Mouse (Mus musculus): ENCODE data around the gene Smim5. TPM values are rescaled to one million over a fixed set of nuclear protein-coding genes. Genes with fewer than 3 reads are reported as not detected.

Gene Smim5
- polyA plus RNA-seq, 1 experiment from 2014 or later: 2.2 TPM

DNA sequence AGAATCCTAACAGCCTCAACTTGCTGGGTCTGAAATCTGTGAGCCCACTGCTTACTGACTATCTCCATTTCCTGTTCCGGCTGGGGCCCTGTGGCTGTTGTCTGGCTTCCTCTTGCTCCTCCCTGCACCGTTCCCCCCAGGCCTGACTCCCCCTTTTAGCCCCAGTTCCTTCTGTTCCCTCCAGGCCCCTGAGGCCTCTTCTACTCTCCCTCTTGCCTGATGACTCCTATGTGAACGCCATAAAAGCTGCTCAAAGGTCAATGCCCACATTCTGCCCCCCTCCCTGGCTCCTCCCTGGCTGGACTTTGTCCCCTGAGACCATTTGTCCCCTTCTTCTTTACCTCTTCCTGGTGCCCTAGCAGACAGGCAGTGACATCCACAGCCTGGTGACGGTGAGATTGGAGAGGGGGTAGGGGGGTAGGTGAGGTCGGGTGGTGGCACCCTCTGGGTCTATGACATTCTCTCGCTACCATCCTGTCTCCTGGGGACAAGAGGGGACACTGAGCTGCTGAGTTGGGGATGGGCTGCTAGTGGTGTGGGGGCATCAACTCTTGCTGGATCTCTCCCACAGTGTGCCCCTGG, 22.5 kb upstream of the Smim5 start:
- Histone ChIP-seq H3K9ac (replicated peaks) (no peak overlapping the region), H3K27me3 (replicated peaks) (no peaks in the 10 kb centered on the region), H3K4me1 (no peaks in the 10 kb centered on the region), H3K4me2 (no peak overlapping the region), H3K27ac (replicated peaks) (no peak overlapping the region), H3K36me3 (no peaks in the 10 kb centered on the region), H3K4me3 (replicated peaks) (no peak overlapping the region), H3K9me3 (replicated peaks) (no peaks in the 10 kb centered on the region)
- 61% methylated on average over 6 of the region's 6 CpGs for WGBS
- ATAC-seq (ENCODE audit: low FRiP score): no peak

GRCm38 (mm10) chr11:115878071-115878470, 21.7 kb upstream of the Smim5 start:
- Histone ChIP-seq H3K4me2 (no peak overlapping the region), H3K4me1 (no peaks in the 10 kb centered on the region), H3K9me3 (replicated peaks) (no peaks in the 10 kb centered on the region), H3K4me3 (replicated peaks) (no peak overlapping the region), H3K27ac (replicated peaks) (no peak overlapping the region), H3K27me3 (replicated peaks) (no peaks in the 10 kb centered on the region; the same call in 1 of the 2 replicates), H3K36me3 (no peaks in the 10 kb centered on the region), H3K9ac (replicated peaks) (no peak overlapping the region)
- WGBS: 84% methylated on average over 8 of the region's 8 CpGs
- no peak for ATAC-seq (ENCODE audit: low FRiP score)

- Histone ChIP-seq H3K4me1 (peaks cover 5% of the 10 kb centered on the region; the same call in 1 of the 2 replicates), H3K36me3 (no peaks in the 10 kb centered on the region), H3K9me3 (replicated peaks) (no peaks in the 10 kb centered on the region), H3K9ac (replicated peaks) (no peak overlapping the region), H3K4me2 (no peak overlapping the region), H3K27me3 (replicated peaks) (peaks cover 6% of the 10 kb centered on the region; the same call in 1 of the 2 replicates), H3K4me3 (replicated peaks) (no peak overlapping the region), H3K27ac (replicated peaks) (no peak overlapping the region)
- no peak for ATAC-seq (ENCODE audit: low FRiP score)
- 25% methylated on average over 5 of the region's 5 CpGs for WGBS
Observed at GRCm38 (mm10) chr11:115881002-115881401, 18.8 kb upstream of the Smim5 start.

GRCm38 (mm10) chr11:115883251-115883650, 16.5 kb upstream of the Smim5 start:
- ATAC-seq (ENCODE audit: low FRiP score): no peak
- Histone ChIP-seq H3K4me3 (replicated peaks) (no peak overlapping the region), H3K9ac (replicated peaks) (no peak overlapping the region), H3K9me3 (replicated peaks) (no peaks in the 10 kb centered on the region), H3K36me3 (no peaks in the 10 kb centered on the region), H3K27me3 (replicated peaks) (peaks cover 6% of the 10 kb centered on the region; the same call in 1 of the 2 replicates), H3K4me1 (peaks cover 5% of the 10 kb centered on the region; the same call in 1 of the 2 replicates), H3K27ac (replicated peaks) (no peak overlapping the region), H3K4me2 (peak overlapping the region; percentile 31)
- WGBS: 18% methylated on average over 16 of the region's 17 CpGs

GRCm38 (mm10) chr11:115884361-115884760, 15.4 kb upstream of the Smim5 start:
- Histone ChIP-seq H3K9me3 (replicated peaks) (no peaks in the 10 kb centered on the region), H3K36me3 (no peaks in the 10 kb centered on the region), H3K4me2 (no peak overlapping the region), H3K4me1 (peaks cover 5% of the 10 kb centered on the region; the same call in 1 of the 2 replicates), H3K27ac (replicated peaks) (no peak overlapping the region), H3K4me3 (replicated peaks) (no peak overlapping the region), H3K27me3 (replicated peaks) (peaks cover 6% of the 10 kb centered on the region; the same call in 1 of the 2 replicates), H3K9ac (replicated peaks) (no peak overlapping the region)
- 94% methylated on average over 3 of the region's 3 CpGs for WGBS
- no peak for ATAC-seq (ENCODE audit: low FRiP score)

DNA sequence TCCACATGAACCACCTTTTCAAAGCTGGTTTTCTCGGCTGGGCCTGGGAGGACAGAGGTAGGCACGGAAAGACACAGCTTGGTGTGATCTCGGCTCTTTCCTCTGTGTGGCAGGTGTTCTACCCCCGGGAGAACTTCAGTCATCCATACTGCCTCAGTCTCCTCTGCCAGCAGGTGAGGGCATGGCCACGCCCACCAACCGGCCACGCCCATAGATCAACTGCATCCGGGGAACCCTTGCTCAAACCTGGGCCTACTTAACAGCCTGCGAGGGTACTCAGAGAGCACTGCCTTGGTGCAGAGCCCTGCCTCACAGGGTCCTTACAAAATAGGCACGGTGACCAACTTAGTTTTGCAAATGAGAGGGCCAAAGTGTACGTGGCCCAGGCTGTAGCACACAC, 14.5 kb upstream of the Smim5 start:
- Histone ChIP-seq H3K4me3 (replicated peaks) (no peak overlapping the region), H3K9ac (replicated peaks) (no peak overlapping the region), H3K36me3 (no peaks in the 10 kb centered on the region), H3K4me2 (no peak overlapping the region), H3K27ac (replicated peaks) (no peak overlapping the region), H3K9me3 (replicated peaks) (no peaks in the 10 kb centered on the region), H3K4me1 (peaks cover 5% of the 10 kb centered on the region; the same call in 1 of the 2 replicates), H3K27me3 (replicated peaks) (peaks cover 6% of the 10 kb centered on the region; the same call in 1 of the 2 replicates)
- WGBS: 74% methylated on average over 11 of the region's 11 CpGs
- no peak for ATAC-seq (ENCODE audit: low FRiP score)

- no peak overlapping the region for H3K9ac ChIP-seq (replicated peaks)
- WGBS: 92% methylated on average over 11 of the region's 11 CpGs
- H3K27ac ChIP-seq (replicated peaks): no peak overlapping the region
- ATAC-seq (ENCODE audit: low FRiP score): no peak
- peaks cover 6% of the 10 kb centered on the region; the same call in 1 of the 2 replicates for H3K27me3 ChIP-seq (replicated peaks)
- H3K4me3 ChIP-seq (replicated peaks): no peak overlapping the region
- H3K4me1 ChIP-seq: peaks cover 5% of the 10 kb centered on the region; the same call in 1 of the 2 replicates
- H3K4me2 ChIP-seq: no peak overlapping the region
- H3K9me3 ChIP-seq (replicated peaks): no peaks in the 10 kb centered on the region
- no peaks in the 10 kb centered on the region for H3K36me3 ChIP-seq
Observed at GRCm38 (mm10) chr11:115886446-115886845, 13.3 kb upstream of the Smim5 start.

DNA sequence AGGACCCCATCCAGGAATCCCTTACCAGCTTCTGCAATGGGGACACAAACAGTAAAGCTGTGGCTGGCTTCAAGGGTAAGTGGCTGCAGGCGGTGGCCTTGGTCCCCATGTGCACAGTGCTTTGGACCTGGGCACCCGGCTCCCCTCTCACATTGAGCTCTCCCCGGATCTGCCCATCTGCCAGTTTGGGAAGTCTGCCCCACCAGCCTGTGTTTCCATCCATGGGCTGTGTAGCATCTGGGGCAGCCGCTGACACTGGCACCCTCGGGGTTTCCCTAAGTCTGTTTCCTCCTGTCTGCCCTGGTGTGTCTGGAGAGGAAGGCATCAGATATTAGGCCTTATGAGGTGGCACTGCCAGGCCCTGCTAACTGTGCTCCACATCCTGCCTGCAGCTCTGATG, 11.7 kb upstream of the Smim5 start:
- no peak overlapping the region for H3K4me2 ChIP-seq
- no peaks in the 10 kb centered on the region for H3K9me3 ChIP-seq (replicated peaks)
- 80% methylated on average over 5 of the region's 5 CpGs for WGBS
- H3K36me3 ChIP-seq: peaks cover 2% of the 10 kb centered on the region
- peaks cover 5% of the 10 kb centered on the region; the same call in 1 of the 2 replicates for H3K4me1 ChIP-seq
- H3K27ac ChIP-seq (replicated peaks): no peak overlapping the region
- ATAC-seq (ENCODE audit: low FRiP score): no peak
- no peak overlapping the region for H3K9ac ChIP-seq (replicated peaks)
- peaks cover 6% of the 10 kb centered on the region; the same call in 1 of the 2 replicates for H3K27me3 ChIP-seq (replicated peaks)
- H3K4me3 ChIP-seq (replicated peaks): no peak overlapping the region

- Histone ChIP-seq H3K27ac (replicated peaks) (no peak overlapping the region), H3K9ac (replicated peaks) (no peak overlapping the region), H3K4me3 (replicated peaks) (no peak overlapping the region), H3K4me2 (no peak overlapping the region), H3K4me1 (no peaks in the 10 kb centered on the region), H3K9me3 (replicated peaks) (no peaks in the 10 kb centered on the region), H3K27me3 (replicated peaks) (no peaks in the 10 kb centered on the region), H3K36me3 (peaks cover 14% of the 10 kb centered on the region)
- WGBS: 90% methylated on average over 6 of the region's 6 CpGs
- ATAC-seq (ENCODE audit: low FRiP score): no peak
Observed at GRCm38 (mm10) chr11:115889159-115889558, 10.6 kb upstream of the Smim5 start.

- ATAC-seq (ENCODE audit: low FRiP score): no peak
- Histone ChIP-seq H3K4me1 (no peaks in the 10 kb centered on the region), H3K9me3 (replicated peaks) (no peaks in the 10 kb centered on the region), H3K9ac (replicated peaks) (no peak overlapping the region), H3K27me3 (replicated peaks) (no peaks in the 10 kb centered on the region), H3K4me2 (no peak overlapping the region), H3K27ac (replicated peaks) (no peak overlapping the region), H3K4me3 (replicated peaks) (no peak overlapping the region), H3K36me3 (peaks cover 27% of the 10 kb centered on the region)
- WGBS: 67% methylated on average over 6 of the region's 6 CpGs
Observed at GRCm38 (mm10) chr11:115892213-115892612, 7.6 kb upstream of the Smim5 start.

DNA sequence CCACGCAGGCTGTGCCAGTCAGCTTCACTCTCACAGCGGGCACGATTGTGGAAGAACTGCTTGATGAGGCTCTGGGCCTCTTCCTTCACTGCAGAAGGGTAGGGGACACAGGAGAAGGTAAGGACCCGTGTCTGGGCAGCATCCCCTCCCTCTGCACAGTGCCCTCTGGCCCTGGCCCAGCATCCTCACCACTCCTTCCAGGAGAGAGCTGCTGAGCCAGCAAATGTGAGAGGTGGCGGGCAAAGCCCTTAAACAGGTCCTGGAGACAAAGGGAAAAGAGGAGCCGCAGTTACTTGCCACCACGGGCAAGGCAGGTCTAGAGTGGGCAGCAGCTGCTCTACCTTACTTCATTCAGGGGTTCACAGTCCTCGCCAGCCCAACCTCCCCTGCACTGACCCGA, 6.7 kb upstream of the Smim5 start:
- no peak overlapping the region for H3K4me2 ChIP-seq
- H3K9ac ChIP-seq (replicated peaks): no peak overlapping the region
- H3K36me3 ChIP-seq: peaks cover 27% of the 10 kb centered on the region
- H3K9me3 ChIP-seq (replicated peaks): no peaks in the 10 kb centered on the region
- WGBS: 89% methylated on average over 9 of the region's 9 CpGs
- no peak for ATAC-seq (ENCODE audit: low FRiP score)
- H3K27ac ChIP-seq (replicated peaks): no peak overlapping the region
- H3K4me3 ChIP-seq (replicated peaks): no peak overlapping the region
- no peaks in the 10 kb centered on the region for H3K27me3 ChIP-seq (replicated peaks)
- H3K4me1 ChIP-seq: no peaks in the 10 kb centered on the region

DNA sequence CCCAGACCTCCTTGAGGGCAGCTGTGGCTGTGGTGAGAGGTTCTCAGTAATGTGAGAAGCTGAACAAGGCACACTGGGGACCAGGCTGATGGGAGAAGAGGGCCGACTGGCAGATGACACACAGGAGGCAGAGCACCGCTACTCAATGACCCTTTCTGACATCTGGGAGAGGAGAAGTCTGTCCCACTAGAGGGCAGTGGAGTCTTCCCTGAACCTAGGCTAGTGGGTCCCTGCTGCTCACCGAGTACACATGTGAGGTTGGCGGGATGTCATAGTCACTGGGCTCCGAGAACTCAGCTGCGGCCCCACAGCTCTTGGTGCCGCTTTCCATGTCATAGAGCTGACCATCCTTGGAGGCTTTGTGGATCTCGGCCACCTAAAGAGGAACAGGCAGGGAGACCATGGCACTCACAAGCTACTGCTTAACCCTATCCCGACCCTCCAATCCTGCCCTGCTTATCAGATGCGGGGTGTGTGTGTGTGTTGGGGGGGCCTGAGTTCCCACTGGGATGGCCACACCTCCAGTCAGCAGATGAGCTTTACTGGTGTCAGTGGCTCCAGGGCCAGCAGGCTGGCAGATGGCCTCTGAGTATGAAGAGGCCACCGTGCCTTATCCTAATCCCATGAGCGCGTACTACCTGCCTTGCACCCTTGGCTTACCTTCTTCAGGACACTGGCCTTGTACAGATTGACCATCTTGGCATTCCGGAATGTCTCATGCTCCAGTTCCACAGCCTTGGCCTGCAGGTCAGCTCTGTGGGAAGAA, 4.8 kb upstream of the Smim5 start:
- 81% methylated on average over 14 of the region's 14 CpGs for WGBS
- H3K36me3 ChIP-seq: peaks cover 27% of the 10 kb centered on the region

More for the DNA sequence above, 4.8 kb upstream of the Smim5 start:
- Histone ChIP-seq H3K27me3 (replicated peaks) (no peaks in the 10 kb centered on the region), H3K9ac (replicated peaks) (no peak overlapping the region), H3K4me3 (replicated peaks) (no peak overlapping the region), H3K27ac (replicated peaks) (no peak overlapping the region), H3K4me2 (no peak overlapping the region), H3K9me3 (replicated peaks) (no peaks in the 10 kb centered on the region), H3K4me1 (peaks cover 5% of the 10 kb centered on the region)
- no peak for ATAC-seq (ENCODE audit: low FRiP score)

Data from neural tube, embryonic 15.5 days (tissue).